Mouse (Mus musculus) left cerebral cortex, postnatal 4 days (tissue): ENCODE data around the gene Spata6. TPM values are rescaled to one million over a fixed set of nuclear protein-coding genes. Genes with fewer than 3 reads are reported as not detected.

Source experiments
- DNase-seq: peaks from one replicate; pipeline ENCODE4 v3.0.0-alpha.2; 2022
- intact Hi-C: fragments of 180-260 bp; cut with DNase I; formaldehyde crosslinking; loops from one replicate; pipeline ENCODE4 v1.15.1; 2025
- total RNA-seq, 2 experiments: library from RNA; stranded (reverse); gene quantifications; 2 replicates each; pipeline ENCODE4 v1.2.3; 2021

The Spata6 gene
- total RNA-seq, 2 experiments from 2014 or later = 8.4 to 10.1 TPM

DNA sequence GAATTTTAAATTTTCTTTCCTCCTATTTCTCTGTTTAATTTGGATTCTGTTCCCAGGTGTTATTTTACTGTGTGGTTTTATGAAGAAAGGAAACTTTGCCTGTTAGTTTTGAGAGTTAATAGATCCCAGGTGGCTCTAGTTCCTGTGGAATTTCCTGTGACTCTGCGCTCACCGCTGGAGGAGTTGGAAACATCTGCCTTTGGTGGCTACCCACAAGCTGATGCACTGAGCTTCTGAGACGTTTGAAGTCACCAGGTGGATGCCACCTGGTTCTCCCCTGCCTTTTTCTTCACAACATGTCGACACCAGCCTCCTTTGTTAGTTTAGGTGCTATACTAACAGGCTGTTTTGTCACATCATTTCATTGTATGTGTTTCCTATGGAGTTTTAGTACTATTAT lies 97.7 kb downstream of the Spata6 start:
- no peak for DNase-seq
- intact Hi-C loops = no loop called here

DNA sequence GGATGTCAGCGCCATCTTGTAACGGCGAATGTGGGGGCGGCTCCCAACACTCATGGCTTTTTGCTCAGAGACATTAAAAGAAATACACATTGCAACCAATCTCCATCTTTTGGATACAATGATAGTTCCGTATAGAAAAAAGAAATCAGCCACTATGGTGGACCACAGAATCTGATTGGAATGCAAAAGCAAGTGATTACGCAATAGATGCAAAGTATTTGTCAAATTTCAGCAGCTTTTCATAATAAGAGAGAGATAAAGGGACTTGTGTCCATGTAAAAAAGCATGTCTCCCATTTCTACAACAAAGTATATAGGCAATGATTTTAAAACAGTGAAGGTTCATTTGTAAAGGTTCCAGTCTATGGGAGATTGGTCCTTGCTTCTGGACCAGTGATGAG lies 119.1 kb downstream of the Spata6 start:
- intact Hi-C loops = no loop called here
- DNase-seq = no peak

DNA sequence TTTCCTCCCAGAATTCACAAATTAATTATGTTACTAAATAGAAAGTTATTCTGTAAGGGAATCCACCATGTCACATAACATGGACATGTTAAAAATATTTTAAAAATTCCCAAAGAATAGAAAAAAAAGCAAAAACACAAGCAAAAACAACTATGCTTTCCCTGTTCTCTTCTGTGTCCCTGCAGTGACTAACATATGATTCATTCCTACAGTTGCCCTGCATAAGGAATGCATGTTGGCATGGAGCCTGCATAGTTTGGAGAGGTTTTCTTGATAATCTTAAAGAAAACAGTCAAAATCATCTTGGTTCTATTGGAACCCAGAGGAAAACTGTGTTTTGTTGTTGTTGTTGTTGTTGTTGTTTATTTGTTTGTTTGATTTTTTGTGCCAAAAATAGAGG lies 132.8 kb downstream of the Spata6 start:
- no peak for DNase-seq
- intact Hi-C loops = no loop called here

- intact Hi-C loops = no loop called here
- no peak for DNase-seq
Measured at GRCm38 (mm10) chr4:111866701-111867100, 146.9 kb downstream of the Spata6 start.

DNA sequence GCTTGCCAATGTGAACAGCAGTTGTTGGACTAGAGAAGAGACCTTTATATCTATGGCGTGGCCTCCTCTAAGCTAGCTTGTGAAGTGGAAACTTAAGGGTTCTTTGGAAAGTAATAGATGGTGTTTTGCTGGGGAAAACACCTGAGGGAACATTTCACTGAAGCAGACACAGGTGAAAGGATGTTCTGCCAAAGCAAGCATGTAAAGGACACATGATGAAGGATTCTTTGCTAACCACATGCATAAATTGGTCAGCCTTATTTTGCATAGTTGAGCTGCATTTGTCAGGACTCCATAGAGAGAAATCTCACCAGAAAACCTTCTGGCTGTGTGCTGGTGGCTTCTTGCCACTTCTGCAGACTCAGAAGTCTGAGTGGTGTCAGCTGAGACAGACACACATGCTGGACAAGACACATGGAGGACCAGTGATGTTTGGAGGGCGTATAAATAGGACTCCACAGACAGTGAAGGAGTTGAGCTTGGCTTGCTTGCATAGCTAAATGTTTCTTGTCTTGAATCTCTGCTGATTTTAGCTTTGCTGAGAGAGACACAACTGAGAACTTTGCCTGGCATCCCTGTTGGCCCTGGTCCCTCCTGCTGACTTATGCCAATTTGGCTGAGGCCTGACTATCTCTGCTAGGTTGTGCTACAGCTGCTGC lies 148.1 kb downstream of the Spata6 start:
- intact Hi-C loops = no loop called here
- no peak for DNase-seq

Other genes with a start within 250 kb of the Spata6 start
- not detected for gene Slc5a9, start 182.9 kb downstream of the Spata6 start, total RNA-seq
- under 1 TPM in 1 of 2 experiments, not detected in 1; 0.14 TPM for gene Skint8, start 199.4 kb downstream of the Spata6 start, total RNA-seq